Mouse (Mus musculus): ENCODE measurements at regions not wholly inside any gene's neighbourhood (a gene's known extent, or its start where the extent isn't known, plus 50 kb on each side); places are given as distances from the start of the nearest gene placed in this dataset.

GRCm38 (mm10) chr10:45820986-45821655 lies 243.5 kb downstream of the Hace1 start:
- TF ChIP-seq CTCF (IDR thresholded peaks at IDR 0.05; ENCODE audit: low read depth) (no peak), EP300 (IDR thresholded peaks at IDR 0.05; ENCODE audit: low read depth) (no peak)
